Mouse (Mus musculus): ENCODE data around the gene Ptprr. TPM values are rescaled to one million over a fixed set of nuclear protein-coding genes. Genes with fewer than 3 reads are reported as not detected.

The Ptprr gene
- polyA plus RNA-seq, 1 experiment: not detected

DNA sequence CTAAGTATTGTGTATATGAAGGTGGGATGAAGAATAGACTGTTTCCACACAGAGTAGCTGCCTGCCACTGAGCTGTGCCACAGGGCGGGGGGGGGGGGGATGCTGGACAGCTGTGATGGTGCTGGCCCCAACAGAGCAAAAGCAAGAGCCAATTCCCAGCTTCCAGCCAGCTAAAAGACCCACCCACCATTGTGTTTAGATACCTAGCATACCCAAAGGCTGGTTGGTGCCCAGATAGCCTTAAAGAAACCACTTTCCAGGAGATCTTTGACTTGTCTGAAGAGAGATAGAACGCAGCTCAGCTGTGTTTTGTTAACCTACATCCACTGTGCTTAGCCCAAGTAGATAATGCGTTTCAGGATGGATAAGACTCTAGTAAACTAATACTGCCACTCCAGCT lies 254.1 kb downstream of the Ptprr start:
- no peak overlapping the region for H3K4me3 ChIP-seq (ENCODE audit: insufficient read depth, low read length)
- no peaks in the 10 kb centered on the region for H3K4me1 ChIP-seq (ENCODE audit: control insufficient read depth, insufficient read depth, low read length)
- H3K27ac ChIP-seq (ENCODE audit: insufficient read depth, low read depth, low read length): no peak overlapping the region
- TF ChIP-seq POLR2A (IDR thresholded peaks at IDR 0.05; ENCODE audit: borderline replicate concordance, low read depth, low read length): no peak
- no peak for TF ChIP-seq CTCF (IDR thresholded peaks at IDR 0.05; ENCODE audit: low read depth, low read length)

DNA sequence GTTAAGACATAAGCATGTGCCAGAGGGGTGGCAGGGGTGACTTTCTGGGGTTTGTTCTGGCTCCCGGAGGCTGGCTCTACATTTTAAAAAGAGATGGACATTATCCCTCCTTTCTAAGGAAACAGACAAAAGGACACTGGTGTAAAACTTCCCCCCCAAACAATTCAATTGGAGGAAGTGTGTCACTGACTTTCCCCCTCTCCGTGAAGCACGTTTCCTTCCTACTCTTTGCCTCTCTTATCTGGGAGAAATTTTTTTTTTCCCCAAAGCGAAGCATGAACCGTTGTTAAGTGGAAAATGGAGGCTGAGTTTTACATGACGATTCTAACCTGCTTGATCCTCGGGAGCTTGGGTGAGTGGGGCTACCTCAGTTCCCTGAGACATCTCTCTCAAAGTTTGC lies 257.3 kb downstream of the Ptprr start, which contains the start of gene Ptprb:
Ptprb (plus strand) TSS at position 244 of the 400 bp plus-strand sequence.
- no peak within 1 kb of the TSS for H3K27ac ChIP-seq (ENCODE audit: insufficient read depth, low read depth, low read length)
- TF ChIP-seq POLR2A (IDR thresholded peaks at IDR 0.05; ENCODE audit: borderline replicate concordance, low read depth, low read length): no peak
- no peaks in the 10 kb centered on the region for H3K4me1 ChIP-seq (ENCODE audit: control insufficient read depth, insufficient read depth, low read length)
- H3K4me3 ChIP-seq (ENCODE audit: insufficient read depth, low read length): no peak within 1 kb of the TSS

DNA sequence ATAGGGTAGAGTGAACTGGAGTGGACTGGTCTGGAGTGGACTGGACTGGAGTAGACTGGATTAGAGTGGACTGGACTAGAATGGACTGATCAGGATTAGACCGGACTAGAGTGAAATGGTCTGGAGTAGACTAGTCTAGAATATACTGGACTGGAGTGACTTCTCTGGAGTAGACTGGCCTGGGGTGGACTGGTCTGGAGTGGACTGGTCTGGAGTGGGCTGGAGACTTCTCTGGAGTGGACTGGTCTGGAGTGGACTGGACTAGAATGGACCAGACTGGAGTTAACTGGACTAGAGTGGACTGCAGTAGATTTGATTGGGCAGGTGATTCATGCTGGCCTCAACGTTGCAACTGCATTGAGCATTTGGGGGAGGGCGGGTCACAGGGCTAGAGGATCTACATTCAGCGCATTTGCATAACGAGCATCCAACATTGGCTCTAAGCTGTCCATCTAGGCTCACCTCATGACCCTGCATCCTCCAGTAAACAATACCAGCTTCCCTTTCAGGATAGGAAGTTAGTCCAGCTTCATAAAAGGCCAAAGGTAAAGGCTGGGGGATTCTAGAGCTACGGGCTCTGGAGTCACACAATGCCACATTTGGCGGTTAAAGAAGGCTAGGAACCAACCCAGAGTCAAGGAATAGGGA lies 268.8 kb downstream of the Ptprr start:
- H3K27ac ChIP-seq (ENCODE audit: insufficient read depth, low read depth, low read length): no peak overlapping the region

DNA sequence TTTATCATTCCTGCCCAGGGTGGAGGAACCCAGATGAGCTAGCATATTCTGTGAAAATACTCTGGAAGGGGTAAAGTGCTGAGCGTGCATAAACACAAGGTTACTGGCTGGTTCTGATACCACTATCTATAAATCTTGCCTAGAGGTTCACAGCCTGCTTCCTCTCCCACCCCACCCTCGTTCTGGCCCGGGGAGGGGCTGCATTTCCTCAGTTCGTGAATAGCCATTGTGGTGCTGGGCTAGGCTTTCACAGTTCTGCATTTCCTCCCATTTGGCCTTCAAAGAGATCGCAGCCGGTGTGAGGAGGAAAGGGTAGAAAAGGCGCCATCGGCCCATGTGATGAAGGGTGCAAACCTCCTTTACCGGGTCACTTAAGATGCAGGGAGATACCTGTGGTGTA lies 270.1 kb downstream of the Ptprr start:
- H3K4me1 ChIP-seq (ENCODE audit: control insufficient read depth, insufficient read depth, low read length): no peaks in the 10 kb centered on the region
- H3K4me3 ChIP-seq (ENCODE audit: insufficient read depth, low read length): no peak overlapping the region
- no peak for TF ChIP-seq POLR2A (IDR thresholded peaks at IDR 0.05; ENCODE audit: borderline replicate concordance, low read depth, low read length)
- no peak for TF ChIP-seq CTCF (IDR thresholded peaks at IDR 0.05; ENCODE audit: low read depth, low read length)
- no peak overlapping the region for H3K27ac ChIP-seq (ENCODE audit: insufficient read depth, low read depth, low read length)

More for the DNA sequence above, 268.8 kb downstream of the Ptprr start:
- no peak for TF ChIP-seq POLR2A (IDR thresholded peaks at IDR 0.05; ENCODE audit: borderline replicate concordance, low read depth, low read length)
- TF ChIP-seq CTCF (IDR thresholded peaks at IDR 0.05; ENCODE audit: low read depth, low read length): no peak
- H3K4me1 ChIP-seq (ENCODE audit: control insufficient read depth, insufficient read depth, low read length): no peaks in the 10 kb centered on the region
- no peak overlapping the region for H3K4me3 ChIP-seq (ENCODE audit: insufficient read depth, low read length)

DNA sequence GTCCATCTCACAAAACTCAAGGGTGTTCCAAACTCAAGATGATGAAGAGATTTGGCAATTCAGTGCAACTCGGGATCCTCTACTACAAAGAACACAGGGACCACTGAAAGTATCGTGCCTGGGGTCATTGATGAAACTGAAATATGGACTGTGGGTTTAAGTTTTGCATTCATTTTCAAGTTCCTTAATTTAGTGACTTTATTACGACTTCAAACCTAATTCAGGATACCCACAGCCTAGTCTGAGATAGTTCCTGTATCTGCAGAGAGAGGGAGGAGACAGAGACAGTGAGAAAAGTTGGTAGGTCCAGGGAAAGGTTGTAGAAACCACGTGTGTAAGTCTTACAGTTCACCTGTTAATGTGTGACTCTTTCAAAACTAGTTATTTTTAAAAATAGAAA lies 272.5 kb downstream of the Ptprr start:
- H3K4me3 ChIP-seq (ENCODE audit: insufficient read depth, low read length): no peak overlapping the region
- no peak overlapping the region for H3K27ac ChIP-seq (ENCODE audit: insufficient read depth, low read depth, low read length)
- TF ChIP-seq POLR2A (IDR thresholded peaks at IDR 0.05; ENCODE audit: borderline replicate concordance, low read depth, low read length) (no peak), CTCF (IDR thresholded peaks at IDR 0.05; ENCODE audit: low read depth, low read length) (no peak)
- no peaks in the 10 kb centered on the region for H3K4me1 ChIP-seq (ENCODE audit: control insufficient read depth, insufficient read depth, low read length)

DNA sequence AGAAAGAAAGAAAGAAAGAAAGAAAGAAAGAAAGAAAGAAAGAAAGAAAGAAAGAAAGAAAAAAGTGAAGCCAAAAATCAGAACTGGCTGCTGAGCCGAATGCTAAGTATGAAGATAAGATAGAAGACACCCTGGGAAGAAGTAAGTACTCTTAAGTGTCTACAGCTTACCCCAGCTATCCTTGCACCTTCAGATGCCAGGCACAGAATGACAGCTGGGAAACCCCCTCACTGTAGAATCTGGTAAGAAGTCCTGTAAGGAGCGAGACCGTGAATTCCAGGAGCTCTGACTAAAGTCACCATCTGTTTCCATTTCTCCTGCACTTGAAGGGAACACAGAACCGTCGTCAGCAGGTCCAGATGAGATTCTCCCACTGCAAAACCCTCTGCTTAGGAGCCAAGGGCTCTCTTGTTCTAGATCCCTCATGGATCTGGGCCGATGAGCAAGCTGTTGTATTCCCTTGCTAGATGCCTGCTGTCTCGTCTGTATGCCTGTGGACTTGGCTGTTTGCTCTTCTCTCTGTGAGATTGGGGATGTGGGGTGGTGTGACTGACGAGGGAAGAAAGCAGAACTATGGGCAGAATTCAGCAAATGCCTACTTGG lies 273.2 kb downstream of the Ptprr start:
- no peak overlapping the region for H3K4me3 ChIP-seq (ENCODE audit: insufficient read depth, low read length)
- TF ChIP-seq POLR2A (IDR thresholded peaks at IDR 0.05; ENCODE audit: borderline replicate concordance, low read depth, low read length): no peak
- no peak for TF ChIP-seq CTCF (IDR thresholded peaks at IDR 0.05; ENCODE audit: low read depth, low read length)
- H3K4me1 ChIP-seq (ENCODE audit: control insufficient read depth, insufficient read depth, low read length): no peaks in the 10 kb centered on the region
- H3K27ac ChIP-seq (ENCODE audit: insufficient read depth, low read depth, low read length): no peak overlapping the region

DNA sequence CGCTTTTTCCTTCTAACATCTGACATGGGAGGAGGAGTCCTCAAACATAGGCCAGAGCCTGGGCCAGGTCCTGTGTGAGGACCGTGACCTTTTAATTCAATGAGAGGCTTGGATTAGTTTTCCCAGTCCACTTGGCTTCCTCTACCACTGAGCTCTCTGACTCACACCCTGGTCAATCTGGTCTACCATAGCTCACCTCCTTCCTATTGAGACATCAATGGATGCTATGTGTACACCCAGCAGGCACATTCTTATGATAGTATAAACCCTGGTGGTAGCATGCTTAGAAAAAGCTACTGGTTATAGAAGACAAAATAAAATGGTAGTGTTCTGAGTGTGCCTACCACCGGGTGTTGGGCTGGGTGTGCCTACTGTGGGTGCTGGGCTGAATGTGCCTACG lies 278.4 kb downstream of the Ptprr start:
- no peak for TF ChIP-seq CTCF (IDR thresholded peaks at IDR 0.05; ENCODE audit: low read depth, low read length)
- TF ChIP-seq POLR2A (IDR thresholded peaks at IDR 0.05; ENCODE audit: borderline replicate concordance, low read depth, low read length): no peak
- H3K4me1 ChIP-seq (ENCODE audit: control insufficient read depth, insufficient read depth, low read length): no peaks in the 10 kb centered on the region
- H3K27ac ChIP-seq (ENCODE audit: insufficient read depth, low read depth, low read length): no peak overlapping the region
- H3K4me3 ChIP-seq (ENCODE audit: insufficient read depth, low read length): no peak overlapping the region

DNA sequence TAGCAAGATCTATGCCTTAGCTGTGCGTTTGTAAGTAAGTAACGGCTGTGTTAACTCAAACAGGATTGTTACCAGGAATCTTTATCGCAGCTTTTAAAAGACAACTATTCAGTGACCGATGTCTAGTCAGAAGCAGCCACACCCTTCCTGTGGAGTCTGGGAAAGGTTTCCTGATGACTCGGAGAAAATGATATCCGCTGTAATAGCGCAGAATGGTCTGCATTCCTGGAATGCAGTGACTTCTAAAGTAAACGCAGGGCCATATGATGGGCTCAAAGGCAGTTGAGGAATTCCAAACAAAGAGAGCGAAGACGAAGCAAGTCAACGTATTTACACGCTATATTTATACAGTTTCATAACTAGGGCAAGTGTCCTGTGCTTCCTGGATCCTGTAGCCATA lies 279.8 kb downstream of the Ptprr start:
- TF ChIP-seq CTCF (IDR thresholded peaks at IDR 0.05; ENCODE audit: low read depth, low read length): no peak
- TF ChIP-seq POLR2A (IDR thresholded peaks at IDR 0.05; ENCODE audit: borderline replicate concordance, low read depth, low read length): no peak
- Histone ChIP-seq H3K4me3 (ENCODE audit: insufficient read depth, low read length) (no peak overlapping the region), H3K4me1 (ENCODE audit: control insufficient read depth, insufficient read depth, low read length) (no peaks in the 10 kb centered on the region), H3K27ac (ENCODE audit: insufficient read depth, low read depth, low read length) (no peak overlapping the region)

DNA sequence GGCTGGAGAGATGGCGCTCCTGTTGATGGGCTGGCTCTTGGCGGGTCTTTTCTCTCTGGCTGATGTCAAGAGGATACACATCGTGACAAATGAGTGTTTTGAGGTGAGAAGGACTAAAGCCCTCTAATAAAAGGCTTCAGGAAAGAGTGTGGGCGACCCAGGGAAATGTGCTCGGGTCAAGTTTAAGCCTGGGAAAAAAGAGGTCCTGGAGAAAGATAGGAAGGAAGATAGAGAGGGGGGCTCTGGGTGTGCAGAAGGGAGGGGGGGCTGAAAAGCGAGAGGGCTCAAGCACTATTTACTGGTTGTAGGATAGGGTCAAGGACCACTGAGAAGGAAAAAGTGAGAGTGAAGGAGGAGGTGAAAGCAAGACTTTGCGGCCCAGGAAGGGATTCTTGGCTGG lies 282.8 kb downstream of the Ptprr start:
- H3K4me3 ChIP-seq (ENCODE audit: insufficient read depth, low read length): no peak overlapping the region
- TF ChIP-seq POLR2A (IDR thresholded peaks at IDR 0.05; ENCODE audit: borderline replicate concordance, low read depth, low read length) (no peak), CTCF (IDR thresholded peaks at IDR 0.05; ENCODE audit: low read depth, low read length) (no peak)
- no peak overlapping the region for H3K27ac ChIP-seq (ENCODE audit: insufficient read depth, low read depth, low read length)
- H3K4me1 ChIP-seq (ENCODE audit: control insufficient read depth, insufficient read depth, low read length): no peaks in the 10 kb centered on the region

DNA sequence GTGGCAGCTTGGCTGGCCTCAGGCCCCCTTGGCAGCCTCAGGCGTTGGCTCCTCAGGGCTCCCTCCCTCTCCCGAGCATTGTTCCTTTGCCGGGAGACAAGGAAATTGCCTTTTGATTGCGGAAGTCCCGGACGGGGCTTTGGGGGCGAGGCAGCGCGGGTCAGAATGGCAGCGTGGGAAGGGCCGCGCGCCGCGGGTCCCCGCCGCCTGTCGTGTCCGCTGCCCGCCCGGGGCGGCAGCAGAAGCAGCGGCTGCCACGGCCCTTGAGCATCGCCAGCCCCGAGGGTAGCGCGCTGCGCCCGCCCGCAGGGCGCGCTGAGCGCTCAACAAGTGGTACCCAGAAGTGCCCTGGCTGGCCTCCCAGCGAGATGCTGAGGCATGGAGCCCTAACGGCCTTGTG lies 283.2 kb downstream of the Ptprr start:
- H3K27ac ChIP-seq (ENCODE audit: insufficient read depth, low read depth, low read length): no peak overlapping the region
- no peak overlapping the region for H3K4me3 ChIP-seq (ENCODE audit: insufficient read depth, low read length)

More for the DNA sequence above, 283.2 kb downstream of the Ptprr start:
- H3K4me1 ChIP-seq (ENCODE audit: control insufficient read depth, insufficient read depth, low read length): no peaks in the 10 kb centered on the region
- TF ChIP-seq CTCF (IDR thresholded peaks at IDR 0.05; ENCODE audit: low read depth, low read length): no peak
- no peak for TF ChIP-seq POLR2A (IDR thresholded peaks at IDR 0.05; ENCODE audit: borderline replicate concordance, low read depth, low read length)
